Comparison of ENCODE assay signal across 7 mouse cellular contexts in genomic region chr7:24735970-24736670, GRCm38 (mm10). TPM values are rescaled to one million over a fixed set of nuclear protein-coding genes. Genes with fewer than 3 reads are reported as not detected.
A peak's percentile ranks its signal among the peaks of the same experiment; 100 is the strongest.
DNase-seq lines count a peak whose midpoint lies in the region; ATAC-seq and TF ChIP-seq lines count a peak whose summit lies in the region.

No protein-coding gene starts in this region.

- H3K36me3 ChIP-seq in forebrain, embryonic 12.5 days (replicated peaks), result no peaks in the 10 kb centered on the region
- no peaks in the 10 kb centered on the region for H3K36me3 ChIP-seq in kidney, postnatal 0 days (ENCODE audit: insufficient read depth, low read length)

- peak overlapping the region; percentile 10; the same call in 1 of the 2 replicates for H3K4me3 ChIP-seq in forebrain, embryonic 12.5 days (replicated peaks)
- H3K4me3 ChIP-seq in kidney, postnatal 0 days (replicated peaks; ENCODE audit: low read depth, low read length), result no peak overlapping the region

- H3K9ac ChIP-seq in forebrain, embryonic 12.5 days, result no peak overlapping the region
- no peak overlapping the region for H3K9ac ChIP-seq in kidney, postnatal 0 days (ENCODE audit: low read depth, low read length)

- H3K4me2 ChIP-seq in forebrain, embryonic 12.5 days, result peak overlapping the region; percentile 40
- 0 out of 2 replicates have a peak overlapping the region, but pooled peaks have one; percentile 8 for H3K4me2 ChIP-seq in kidney, postnatal 0 days (ENCODE audit: low read length)

- 0 out of 2 replicates have a peak, but pooled peaks cover 3% of the 10 kb centered on the region for H3K9me3 ChIP-seq in forebrain, embryonic 12.5 days
- no peaks in the 10 kb centered on the region for H3K9me3 ChIP-seq in kidney, postnatal 0 days (replicated peaks; ENCODE audit: low read length)

- peak; percentile 71; the same call in 1 of the 2 replicates for ATAC-seq in forebrain, embryonic 12.5 days (ENCODE audit: low FRiP score)
- ATAC-seq in kidney, postnatal 0 days (replicated peaks; ENCODE audit: low FRiP score, low read depth), result peak; percentile 75; the same call in 1 of the 2 replicates
- 0 out of 2 replicates have a peak, but pooled peaks have one; percentile 52 for ATAC-seq in megakaryocyte-erythroid progenitor cell, adult 5-6 weeks (replicated peaks; ENCODE audit: low FRiP score, low TSS enrichment, poor library complexity, severe bottlenecking)
- no peak for ATAC-seq in activated CD4-positive, CD25-positive, alpha-beta regulatory T cell, adult 4 months

- DNase-seq in 3134 (ENCODE audit: extremely low read depth, insufficient read length, low spot score) (peak; percentile 13), A20 (ENCODE audit: low read depth, low spot score) (peak; percentile 43)
- peak; percentile 25 for DNase-seq in kidney, postnatal 0 days (ENCODE audit: low spot score)
- peak; percentile 2 for DNase-seq in yolk sac, embryonic 10.5 days (ENCODE audit: low spot score)

- TF ChIP-seq CTCF in kidney, postnatal 0 days (IDR thresholded peaks at IDR 0.05; ENCODE audit: low read depth), result no peak

- no peak overlapping the region for H3K27ac ChIP-seq in forebrain, embryonic 12.5 days
- H3K27ac ChIP-seq in kidney, postnatal 0 days, result no peak overlapping the region

- H3K27me3 ChIP-seq in forebrain, embryonic 12.5 days, result 0 out of 2 replicates have a peak, but pooled peaks cover 2% of the 10 kb centered on the region
- H3K27me3 ChIP-seq in kidney, postnatal 0 days (ENCODE audit: insufficient read depth, low read length), result no peaks in the 10 kb centered on the region

- WGBS in forebrain, embryonic 12.5 days, result 15% methylated on average over 17 of the region's 17 CpGs
- WGBS in kidney, postnatal 0 days, result 21% methylated on average over 17 of the region's 17 CpGs

- peaks cover 9% of the 10 kb centered on the region for H3K4me1 ChIP-seq in forebrain, embryonic 12.5 days
- no peaks in the 10 kb centered on the region for H3K4me1 ChIP-seq in kidney, postnatal 0 days (replicated peaks; ENCODE audit: insufficient read depth, low read length)

RNA-seq across cellular contexts. Expression of gene Gm4763, which starts 9.4 kb away (rescaled TPM):
- not detected in 2 replicates for polyA plus RNA-seq in forebrain, embryonic 12.5 days (2016; fragmentation: Nextera tagmentation; extraction: Ambion mirVana)
- polyA plus RNA-seq in kidney, postnatal 0 days (2015; fragmentation: Nextera tagmentation; extraction: Ambion mirVana), result not detected in 2 replicates
- total RNA-seq in megakaryocyte-erythroid progenitor cell, adult 5-6 weeks (2014; fragmentation: Nextera tagmentation), result not detected in 2 replicates
- not detected in 2 replicates for total RNA-seq in megakaryocyte-erythroid progenitor cell, adult 5-6 weeks (2017)
- not detected for polyA plus RNA-seq in activated CD4-positive, CD25-positive, alpha-beta regulatory T cell, adult 4 months (2017; shearing (Covaris generic))

RNA-seq across cellular contexts. Expression of gene Cd177, which starts 24.0 kb away (rescaled TPM):
- polyA plus RNA-seq in forebrain, embryonic 12.5 days (2016; fragmentation: Nextera tagmentation; extraction: Ambion mirVana), result 0.20 TPM in 1 of 2 replicates, not detected in the other
- 0.05 and 0.36 TPM in 2 replicates for polyA plus RNA-seq in kidney, postnatal 0 days (2015; fragmentation: Nextera tagmentation; extraction: Ambion mirVana)
- 3.2 TPM in 1 of 2 replicates, not detected in the other for total RNA-seq in megakaryocyte-erythroid progenitor cell, adult 5-6 weeks (2014; fragmentation: Nextera tagmentation)
- 1.8 and 2.6 TPM in 2 replicates for total RNA-seq in megakaryocyte-erythroid progenitor cell, adult 5-6 weeks (2017)
- under 1 TPM; 0.28 TPM for polyA plus RNA-seq in activated CD4-positive, CD25-positive, alpha-beta regulatory T cell, adult 4 months (2017; shearing (Covaris generic))

RNA-seq across cellular contexts. Expression of gene BC049730, which starts 27.1 kb away (rescaled TPM):
- polyA plus RNA-seq in forebrain, embryonic 12.5 days (2016; fragmentation: Nextera tagmentation; extraction: Ambion mirVana), result not detected in 2 replicates
- polyA plus RNA-seq in kidney, postnatal 0 days (2015; fragmentation: Nextera tagmentation; extraction: Ambion mirVana), result not detected in 2 replicates
- total RNA-seq in megakaryocyte-erythroid progenitor cell, adult 5-6 weeks (2014; fragmentation: Nextera tagmentation), result not detected in 2 replicates
- total RNA-seq in megakaryocyte-erythroid progenitor cell, adult 5-6 weeks (2017), result not detected in 2 replicates
- not detected for polyA plus RNA-seq in activated CD4-positive, CD25-positive, alpha-beta regulatory T cell, adult 4 months (2017; shearing (Covaris generic))

RNA-seq across cellular contexts. Expression of gene Ceacam10, which starts 40.9 kb away (rescaled TPM):
- 0.36 TPM in 1 of 2 replicates, not detected in the other for polyA plus RNA-seq in forebrain, embryonic 12.5 days (2016; fragmentation: Nextera tagmentation; extraction: Ambion mirVana)
- 0.11 and 0.22 TPM in 2 replicates for polyA plus RNA-seq in kidney, postnatal 0 days (2015; fragmentation: Nextera tagmentation; extraction: Ambion mirVana)
- total RNA-seq in megakaryocyte-erythroid progenitor cell, adult 5-6 weeks (2014; fragmentation: Nextera tagmentation), result not detected in 2 replicates
- total RNA-seq in megakaryocyte-erythroid progenitor cell, adult 5-6 weeks (2017), result 6.4 TPM in 1 of 2 replicates, not detected in the other
- polyA plus RNA-seq in activated CD4-positive, CD25-positive, alpha-beta regulatory T cell, adult 4 months (2017; shearing (Covaris generic)), result not detected

RNA-seq across cellular contexts. Expression of gene Tex101, which starts 59.6 kb away (rescaled TPM):
- not detected in 2 replicates for polyA plus RNA-seq in forebrain, embryonic 12.5 days (2016; fragmentation: Nextera tagmentation; extraction: Ambion mirVana)
- polyA plus RNA-seq in kidney, postnatal 0 days (2015; fragmentation: Nextera tagmentation; extraction: Ambion mirVana), result not detected in 2 replicates
- total RNA-seq in megakaryocyte-erythroid progenitor cell, adult 5-6 weeks (2014; fragmentation: Nextera tagmentation), result not detected in 2 replicates
- total RNA-seq in megakaryocyte-erythroid progenitor cell, adult 5-6 weeks (2017), result not detected in 2 replicates
- polyA plus RNA-seq in activated CD4-positive, CD25-positive, alpha-beta regulatory T cell, adult 4 months (2017; shearing (Covaris generic)), result not detected
